Comparison of ENCODE assay signal across 27 mouse cellular contexts in genomic region chr1:35400674-35401359, GRCm38 (mm10).
A peak's percentile ranks its signal among the peaks of the same experiment; 100 is the strongest.
DNase-seq lines count a peak whose midpoint lies in the region; ATAC-seq lines count a peak whose summit lies in the region.
"Had no signal": no experiment of that assay in that cellular context is flagged by ENCODE, and none has a peak within 500 bp of the region (broad histone marks: within the 10 kb centered on the region; RNA-seq: fewer than 3 reads in every experiment).

No protein-coding gene starts in this region.

- H3K4me1 ChIP-seq in heart, embryonic 10.5 days = no peaks in the 10 kb centered on the region
- peaks cover 16% of the 10 kb centered on the region for H3K4me1 ChIP-seq in megakaryocyte, embryonic 14.5 days
- H3K4me1 ChIP-seq in neural tube, embryonic 15.5 days = peaks cover 18% of the 10 kb centered on the region
- H3K4me1 ChIP-seq: intestine, embryonic 15.5 days; limb, embryonic 10.5 days; liver, embryonic 15.5 days; lung, embryonic 15.5 days; neural tube, embryonic 12.5 days; stomach, embryonic 15.5 days had no signal

- peak; percentile 12 for DNase-seq in cerebellum, adult 9-10 months
- no peak for DNase-seq in cerebellum, adult 9-11 months
- peak; percentile 57 for DNase-seq in heart, embryonic 10.5 days (ENCODE audit: low spot score)
- DNase-seq in heart, adult 18-20 months = no peak
- DNase-seq: adrenal gland, postnatal 14 days; gastrocnemius, adult 2 months; heart, postnatal 4 days; kidney, adult 8-10 months; kidney, postnatal 10 days; liver; lung, postnatal 36 days; right cerebral cortex, adult 18-20 months; right cerebral cortex, postnatal 4 days; thymus, postnatal 4 days had no signal

- H3K27me3 ChIP-seq in heart, embryonic 10.5 days (ENCODE audit: insufficient read depth, poor library complexity, severe bottlenecking) = no peaks in the 10 kb centered on the region
- no peaks in the 10 kb centered on the region for H3K27me3 ChIP-seq in megakaryocyte, embryonic 14.5 days (replicated peaks)
- H3K27me3 ChIP-seq in neural tube, embryonic 15.5 days (replicated peaks) = no peaks in the 10 kb centered on the region
- H3K27me3 ChIP-seq: embryonic facial prominence, embryonic 13.5 days; intestine, embryonic 15.5 days; liver, embryonic 15.5 days; lung, embryonic 15.5 days; neural tube, embryonic 12.5 days; stomach, embryonic 15.5 days had no signal

- H3K36me3 ChIP-seq in heart, embryonic 10.5 days = no peaks in the 10 kb centered on the region
- H3K36me3 ChIP-seq in megakaryocyte, embryonic 14.5 days (replicated peaks; ENCODE audit: low read length) = no peaks in the 10 kb centered on the region
- no peaks in the 10 kb centered on the region for H3K36me3 ChIP-seq in neural tube, embryonic 15.5 days
- H3K36me3 ChIP-seq: embryonic facial prominence, embryonic 13.5 days; intestine, embryonic 15.5 days; limb, embryonic 10.5 days; liver, embryonic 15.5 days; lung, embryonic 15.5 days; neural tube, embryonic 12.5 days; stomach, embryonic 15.5 days had no signal

- H3K4me3 ChIP-seq in heart, embryonic 10.5 days = no peak overlapping the region
- H3K4me3 ChIP-seq in megakaryocyte, embryonic 14.5 days (replicated peaks) = peak overlapping the region; percentile 35
- no peak overlapping the region for H3K4me3 ChIP-seq in neural tube, embryonic 15.5 days (replicated peaks)
- H3K4me3 ChIP-seq: embryonic facial prominence, embryonic 13.5 days; erythroblast, embryonic 14.5 days; gastrocnemius, adult 2 months; intestine, embryonic 15.5 days; left cerebral cortex, adult 2 months; limb, embryonic 10.5 days; liver, embryonic 15.5 days; lung, embryonic 15.5 days; neural tube, embryonic 12.5 days; stomach, embryonic 15.5 days had no signal

- no peak overlapping the region for H3K9ac ChIP-seq in neural tube, embryonic 15.5 days (replicated peaks)
- H3K9ac ChIP-seq: embryonic facial prominence, embryonic 13.5 days; intestine, embryonic 15.5 days; liver, embryonic 15.5 days; lung, embryonic 15.5 days; neural tube, embryonic 12.5 days; stomach, embryonic 15.5 days had no signal

- ATAC-seq in megakaryocyte, adult 5-6 weeks (ENCODE audit: poor library complexity, severe bottlenecking) = no peak
- ATAC-seq in neural tube, embryonic 15.5 days (ENCODE audit: low FRiP score) = peak; percentile 87
- ATAC-seq: forebrain, embryonic 14.5 days; intestine, embryonic 15.5 days had no signal

- no peak overlapping the region for H3K27ac ChIP-seq in heart, embryonic 10.5 days
- peak overlapping the region; percentile 54; the same call in 1 of the 2 replicates for H3K27ac ChIP-seq in neural tube, embryonic 15.5 days (replicated peaks)
- H3K27ac ChIP-seq: embryonic facial prominence, embryonic 13.5 days; gastrocnemius, adult 2 months; intestine, embryonic 15.5 days; left cerebral cortex, adult 2 months; limb, embryonic 10.5 days; liver, embryonic 15.5 days; lung, embryonic 15.5 days; neural tube, embryonic 12.5 days; stomach, embryonic 15.5 days had no signal

- WGBS in heart, embryonic 10.5 days = 85% methylated on average over 11 of the region's 11 CpGs
- 43% methylated on average over 11 of the region's 11 CpGs for WGBS in neural tube, embryonic 15.5 days

- no peak overlapping the region for H3K4me2 ChIP-seq in neural tube, embryonic 15.5 days
- H3K4me2 ChIP-seq: embryonic facial prominence, embryonic 13.5 days; intestine, embryonic 15.5 days; liver, embryonic 15.5 days; lung, embryonic 15.5 days; neural tube, embryonic 12.5 days; stomach, embryonic 15.5 days had no signal

- no peaks in the 10 kb centered on the region for H3K9me3 ChIP-seq in heart, embryonic 10.5 days
- H3K9me3 ChIP-seq in megakaryocyte, embryonic 14.5 days = peaks cover 15% of the 10 kb centered on the region; the same call in 1 of the 2 replicates
- H3K9me3 ChIP-seq in neural tube, embryonic 15.5 days (replicated peaks) = no peaks in the 10 kb centered on the region
- H3K9me3 ChIP-seq: embryonic facial prominence, embryonic 13.5 days; intestine, embryonic 15.5 days; limb, embryonic 10.5 days; liver, embryonic 15.5 days; lung, embryonic 15.5 days; neural tube, embryonic 12.5 days; stomach, embryonic 15.5 days had no signal

Comparison
In these comparisons a context has a peak if more than half of its experiments do, and no peak if none do; other contexts are left out.
1. DNase-seq: peak in cerebellum, adult 9-10 months (single experiment) and heart, embryonic 10.5 days (single experiment); none in cerebellum, adult 9-11 months (single experiment) and heart, adult 18-20 months (0 of 2).